Mouse (Mus musculus) lung, embryonic 15.5 days (tissue): ENCODE measurements around the gene Map1b. TPM values are rescaled to one million over a fixed set of nuclear protein-coding genes. Genes with fewer than 3 reads are reported as not detected.

Experiments
- ATAC-seq: fragments of 200-750 bp; cut with Nextera tagmentation; 2 replicates; pipeline ENCODE4 v1.8.0; 2017; ENCODE audit warnings: moderate number of reproducible peaks, borderline replicate concordance; ENCODE audit not compliant: low FRiP score, low TSS enrichment; ENCODE audit errors: extremely low read depth
- H3K27ac ChIP-seq: fragments of 300-500 bp; sonication (generic); 2 replicates; pipeline ENCODE4 v1.5.1; 2015; ENCODE audit warnings: moderate library complexity, mild to moderate bottlenecking, inconsistent platforms
- H3K27me3 ChIP-seq: fragments of 300-500 bp; sonication (generic); 2 replicates; pipeline ENCODE4 v1.6.1; 2015; ENCODE audit warnings: inconsistent platforms
- H3K36me3 ChIP-seq: fragments of 300-500 bp; sonication (generic); 2 replicates; pipeline ENCODE4 v1.6.1; 2015; ENCODE audit warnings: inconsistent platforms
- H3K4me1 ChIP-seq: fragments of 300-500 bp; sonication (generic); 2 replicates; pipeline ENCODE4 v1.6.1; 2015; ENCODE audit warnings: inconsistent platforms
- H3K4me2 ChIP-seq: fragments of 300-500 bp; sonication (generic); 2 replicates; pipeline ENCODE4 v1.6.1; 2015; ENCODE audit warnings: inconsistent platforms, mild to moderate bottlenecking, moderate library complexity
- H3K4me3 ChIP-seq: fragments of 300-500 bp; sonication (generic); 2 replicates; pipeline ENCODE4 v1.5.1; 2015; ENCODE audit warnings: mild to moderate bottlenecking, inconsistent platforms
- H3K9ac ChIP-seq: fragments of 300-500 bp; sonication (generic); 2 replicates; pipeline ENCODE4 v1.6.1; 2015; ENCODE audit warnings: inconsistent platforms
- H3K9me3 ChIP-seq: fragments of 300-500 bp; sonication (generic); 2 replicates; pipeline ENCODE4 v1.6.1; 2016; ENCODE audit warnings: inconsistent platforms
- WGBS: fragments of 180-500 bp; shearing (Covaris S2); methylation state at CpG from one replicate; pipeline ENCODE4 v1.1.7; 2015; 5-methylcytosine and 5-hydroxymethylcytosine counted together
- polyA plus RNA-seq: library from polyadenylated mRNA; unstranded; fragments of >200 nt; fragmentation: Nextera tagmentation; extraction: Ambion mirVana; gene quantifications from 2 replicates; pipeline ENCODE4 v1.2.1, GENCODE M21; 2015

Map1b gene
- polyA plus RNA-seq, 1 experiment from 2014 or later = 76.4 TPM

GRCm38 (mm10) chr13:99443484-99444175, 72.7 kb downstream of the Map1b start:
- Histone ChIP-seq H3K4me2 (no peak overlapping the region), H3K9me3 (no peaks in the 10 kb centered on the region), H3K4me1 (peaks cover 33% of the 10 kb centered on the region), H3K27me3 (no peaks in the 10 kb centered on the region), H3K36me3 (peaks cover 3% of the 10 kb centered on the region; the same call in 1 of the 2 replicates), H3K9ac (no peak overlapping the region), H3K4me3 (no peak overlapping the region), H3K27ac (no peak overlapping the region)
- 82% methylated on average over 7 of the region's 7 CpGs for WGBS
- no peak for ATAC-seq

GRCm38 (mm10) chr13:99442434-99443249, 73.7 kb downstream of the Map1b start:
- Histone ChIP-seq H3K9me3 (no peaks in the 10 kb centered on the region), H3K4me2 (no peak overlapping the region), H3K36me3 (peaks cover 3% of the 10 kb centered on the region; the same call in 1 of the 2 replicates), H3K9ac (no peak overlapping the region), H3K27ac (no peak overlapping the region), H3K4me3 (no peak overlapping the region), H3K27me3 (no peaks in the 10 kb centered on the region), H3K4me1 (peaks cover 30% of the 10 kb centered on the region)
- WGBS = 81% methylated on average over 12 of the region's 12 CpGs
- ATAC-seq = no peak

- ATAC-seq = no peak
- Histone ChIP-seq H3K27ac (no peak overlapping the region), H3K4me3 (no peak overlapping the region)
Measured at GRCm38 (mm10) chr13:99441700-99442433, 74.5 kb downstream of the Map1b start.

GRCm38 (mm10) chr13:99440228-99440627, 76.1 kb downstream of the Map1b start:
- peaks cover 13% of the 10 kb centered on the region for H3K4me1 ChIP-seq
- WGBS = 75% methylated on average over 2 of the region's 2 CpGs
- H3K9ac ChIP-seq = no peak overlapping the region
- H3K36me3 ChIP-seq = peaks cover 5% of the 10 kb centered on the region; the same call in 1 of the 2 replicates
- ATAC-seq = no peak
- H3K27me3 ChIP-seq = no peaks in the 10 kb centered on the region
- no peaks in the 10 kb centered on the region for H3K9me3 ChIP-seq
- H3K4me2 ChIP-seq = no peak overlapping the region
- H3K4me3 ChIP-seq = no peak overlapping the region
- no peak overlapping the region for H3K27ac ChIP-seq

More at GRCm38 (mm10) chr13:99441700-99442433, 74.5 kb downstream of the Map1b start:
- Histone ChIP-seq H3K9ac (no peak overlapping the region), H3K4me2 (no peak overlapping the region), H3K36me3 (peaks cover 3% of the 10 kb centered on the region; the same call in 1 of the 2 replicates), H3K27me3 (no peaks in the 10 kb centered on the region), H3K4me1 (peaks cover 22% of the 10 kb centered on the region), H3K9me3 (no peaks in the 10 kb centered on the region)
- 59% methylated on average over 18 of the region's 18 CpGs for WGBS

- no peak overlapping the region for H3K9ac ChIP-seq
- peaks cover 5% of the 10 kb centered on the region for H3K4me1 ChIP-seq
- ATAC-seq = no peak
- no peaks in the 10 kb centered on the region for H3K9me3 ChIP-seq
- H3K4me3 ChIP-seq = no peak overlapping the region
- no peak overlapping the region for H3K4me2 ChIP-seq
- H3K36me3 ChIP-seq = peaks cover 13% of the 10 kb centered on the region
- 83% methylated on average over 5 of the region's 5 CpGs for WGBS
- no peak overlapping the region for H3K27ac ChIP-seq
- no peaks in the 10 kb centered on the region for H3K27me3 ChIP-seq
Measured at GRCm38 (mm10) chr13:99439357-99439756, 77.0 kb downstream of the Map1b start.

GRCm38 (mm10) chr13:99437051-99437450, 79.3 kb downstream of the Map1b start:
- ATAC-seq = no peak
- Histone ChIP-seq H3K4me1 (peaks cover 4% of the 10 kb centered on the region; the same call in 1 of the 2 replicates), H3K27me3 (no peaks in the 10 kb centered on the region), H3K4me3 (no peak overlapping the region), H3K4me2 (no peak overlapping the region), H3K9me3 (no peaks in the 10 kb centered on the region), H3K36me3 (peaks cover 28% of the 10 kb centered on the region), H3K27ac (no peak overlapping the region), H3K9ac (no peak overlapping the region)

GRCm38 (mm10) chr13:99434494-99434893, 81.8 kb downstream of the Map1b start:
- H3K4me1 ChIP-seq = no peaks in the 10 kb centered on the region
- no peak overlapping the region for H3K4me3 ChIP-seq
- no peaks in the 10 kb centered on the region for H3K9me3 ChIP-seq
- H3K27ac ChIP-seq = no peak overlapping the region
- H3K27me3 ChIP-seq = no peaks in the 10 kb centered on the region
- no peak for ATAC-seq
- 80% methylated on average over 9 of the region's 9 CpGs for WGBS
- H3K4me2 ChIP-seq = no peak overlapping the region
- H3K36me3 ChIP-seq = peaks cover 41% of the 10 kb centered on the region
- no peak overlapping the region for H3K9ac ChIP-seq

- no peak overlapping the region for H3K4me2 ChIP-seq
- no peak overlapping the region for H3K27ac ChIP-seq
- 92% methylated on average over 29 of the region's 29 CpGs for WGBS
- H3K9ac ChIP-seq = no peak overlapping the region
- no peaks in the 10 kb centered on the region for H3K27me3 ChIP-seq
- H3K4me1 ChIP-seq = no peaks in the 10 kb centered on the region
- H3K9me3 ChIP-seq = no peaks in the 10 kb centered on the region
- H3K36me3 ChIP-seq = peaks cover 42% of the 10 kb centered on the region
- H3K4me3 ChIP-seq = no peak overlapping the region
- ATAC-seq = no peak
Measured at GRCm38 (mm10) chr13:99433068-99434008, 83.0 kb downstream of the Map1b start.

GRCm38 (mm10) chr13:99423581-99423980, 92.8 kb downstream of the Map1b start:
- no peaks in the 10 kb centered on the region for H3K27me3 ChIP-seq
- no peak overlapping the region for H3K4me3 ChIP-seq
- H3K4me1 ChIP-seq = no peaks in the 10 kb centered on the region
- ATAC-seq = no peak
- no peak overlapping the region for H3K4me2 ChIP-seq
- 66% methylated on average over 13 of the region's 13 CpGs for WGBS
- no peak overlapping the region for H3K27ac ChIP-seq
- H3K9ac ChIP-seq = no peak overlapping the region
- H3K9me3 ChIP-seq = no peaks in the 10 kb centered on the region
- peaks cover 3% of the 10 kb centered on the region; the same call in 1 of the 2 replicates for H3K36me3 ChIP-seq

- no peak overlapping the region for H3K4me2 ChIP-seq
- H3K9me3 ChIP-seq = no peaks in the 10 kb centered on the region
- peaks cover 15% of the 10 kb centered on the region for H3K36me3 ChIP-seq
- H3K9ac ChIP-seq = no peak overlapping the region
- no peaks in the 10 kb centered on the region for H3K27me3 ChIP-seq
- WGBS = 65% methylated on average over 9 of the region's 9 CpGs
- no peak overlapping the region for H3K27ac ChIP-seq
- peaks cover 6% of the 10 kb centered on the region; the same call in 1 of the 2 replicates for H3K4me1 ChIP-seq
- no peak overlapping the region for H3K4me3 ChIP-seq
- no peak for ATAC-seq
Measured at GRCm38 (mm10) chr13:99416601-99417000, 99.7 kb downstream of the Map1b start.

GRCm38 (mm10) chr13:99414352-99414742, 102.0 kb downstream of the Map1b start:
- Histone ChIP-seq H3K4me1 (peaks cover 6% of the 10 kb centered on the region; the same call in 1 of the 2 replicates), H3K4me2 (no peak overlapping the region), H3K27me3 (no peaks in the 10 kb centered on the region), H3K9me3 (no peaks in the 10 kb centered on the region), H3K36me3 (peaks cover 27% of the 10 kb centered on the region), H3K9ac (no peak overlapping the region), H3K27ac (no peak overlapping the region), H3K4me3 (no peak overlapping the region)
- WGBS = 67% methylated on average over 10 of the region's 10 CpGs
- no peak for ATAC-seq
